Mouse (Mus musculus) bone marrow, adult 2 months (tissue): ENCODE results near the gene Tgif1.

ENCODE experiments used
- CTCF ChIP-seq: fragments of 200-500 bp; IDR thresholded peaks from 2 replicates; pipeline ENCODE4 v1.5.1; 2011; ENCODE audit warnings: low read length, control low read depth; ENCODE audit not compliant: control insufficient read depth, insufficient read depth
- POLR2A ChIP-seq: fragments of 200-500 bp; IDR thresholded peaks from 2 replicates; pipeline ENCODE4 v1.6.1; 2011; ENCODE audit warnings: low read depth, mild to moderate bottlenecking, control low read depth, low read length, borderline replicate concordance; ENCODE audit not compliant: control insufficient read depth

DNA sequence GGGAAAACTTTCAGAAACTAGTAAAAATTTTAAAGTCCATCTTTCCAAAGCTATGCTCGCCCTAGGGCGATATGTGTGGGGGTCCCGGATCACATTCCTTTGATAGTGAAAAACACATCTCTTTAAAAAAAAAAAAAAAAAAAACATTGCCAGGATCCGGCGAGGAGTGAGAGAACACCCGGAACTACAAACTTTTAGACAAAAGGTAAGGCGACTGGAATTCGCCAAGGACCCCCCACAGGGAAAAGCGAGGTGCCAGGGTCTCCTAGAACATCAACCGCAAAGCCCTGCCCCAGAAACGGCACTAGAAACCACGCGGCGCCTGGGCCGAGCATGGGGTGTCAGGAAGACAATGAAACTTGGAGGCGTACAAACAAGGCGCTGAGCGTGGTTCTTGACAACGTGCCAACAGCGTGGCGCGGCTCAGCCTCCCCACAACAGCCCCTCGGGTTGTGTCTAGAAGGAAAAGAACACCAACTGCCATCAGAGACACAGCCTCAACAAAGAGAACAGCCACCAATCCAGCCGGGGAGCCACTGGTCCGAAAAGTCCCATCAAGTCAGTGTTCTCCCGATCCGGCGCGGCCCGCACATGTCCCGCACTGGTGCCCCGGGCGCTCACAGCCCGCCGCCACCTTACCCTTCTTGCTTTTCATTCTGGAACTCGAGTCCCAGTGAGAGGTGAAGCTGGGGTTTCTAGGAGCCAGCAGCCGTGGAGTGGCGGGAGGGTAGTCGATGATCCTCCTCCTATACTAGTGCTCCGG, 2.9 kb downstream of the Tgif1 start:
- no peak for TF ChIP-seq CTCF
- TF ChIP-seq POLR2A = no peak; the same call in 1 of the 2 replicates
